Mouse (Mus musculus): ENCODE data around the gene Rfx1.

Gene Rfx1

GRCm38 (mm10) chr8:84089277-84089676, 22.6 kb downstream of the Rfx1 start:
- DNase-seq (ENCODE audit: low spot score): no peak

DNA sequence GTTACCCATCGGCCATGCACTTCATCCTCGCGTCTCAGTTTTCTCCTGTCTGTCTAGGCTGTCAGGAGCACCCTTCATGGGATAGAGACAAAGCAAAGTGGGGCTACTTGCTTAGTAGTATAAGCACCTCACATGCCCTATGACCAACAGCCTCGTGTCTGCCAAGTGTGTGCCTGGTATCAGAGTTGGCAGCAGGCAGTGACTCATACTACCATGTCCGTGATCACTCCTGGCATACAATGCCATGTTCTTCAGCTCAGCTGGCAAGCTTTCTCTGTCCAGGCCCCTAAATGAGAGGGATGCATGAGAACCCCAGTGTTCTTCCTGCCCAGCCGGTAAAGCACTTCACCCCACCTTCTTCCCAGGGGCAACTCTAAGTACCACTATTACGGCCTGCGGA, 24.0 kb downstream of the Rfx1 start:
- DNase-seq (ENCODE audit: low spot score): no peak

DNA sequence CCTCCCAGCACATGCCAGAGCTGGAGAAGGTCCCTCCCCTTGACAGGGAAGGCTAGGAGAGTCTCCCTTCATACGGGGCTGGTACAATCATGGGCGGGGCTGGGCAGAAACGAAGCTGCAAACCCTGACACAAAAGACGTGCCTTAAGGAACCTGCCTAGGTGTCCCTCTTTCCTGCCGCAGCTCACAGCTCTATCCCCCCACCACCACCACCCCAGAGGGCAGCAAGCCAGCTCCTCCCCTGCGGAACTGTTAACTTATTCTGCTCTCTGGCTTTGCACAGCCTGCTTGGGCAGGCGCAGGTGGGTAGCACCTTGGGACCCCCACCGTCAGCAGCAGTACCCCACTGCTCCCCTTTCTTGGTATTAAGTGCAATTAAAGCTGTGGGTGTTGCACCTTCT, 29.4 kb downstream of the Rfx1 start:
- no peak for DNase-seq (ENCODE audit: low spot score)

DNA sequence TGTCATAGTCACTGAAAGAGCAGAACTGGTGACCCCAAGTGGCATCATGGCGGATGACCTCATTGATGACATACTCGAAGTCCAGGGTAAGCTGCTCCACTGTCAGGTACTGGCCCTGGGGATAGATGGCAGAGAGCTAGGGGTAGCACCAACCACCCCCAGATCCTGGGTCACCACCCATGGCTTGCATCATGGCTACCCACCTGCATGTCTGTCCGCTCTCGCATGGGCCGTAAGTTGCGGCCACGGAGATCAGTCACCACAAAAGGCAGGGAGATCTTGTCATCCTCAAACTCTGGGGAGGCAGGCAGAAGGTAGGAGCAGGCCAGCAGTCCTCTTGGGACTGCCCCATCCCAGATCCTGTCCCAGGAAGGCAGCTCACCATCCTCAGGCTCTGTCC, 31.7 kb downstream of the Rfx1 start:
- DNase-seq (ENCODE audit: low spot score): no peak

GRCm38 (mm10) chr8:84101476-84102270, 35.0 kb downstream of the Rfx1 start:
- DNase-seq (ENCODE audit: low spot score): no peak

- DNase-seq (ENCODE audit: low spot score): no peak
These were observed 37.0 kb downstream of the Rfx1 start for GRCm38 (mm10) chr8:84103601-84104000.

GRCm38 (mm10) chr8:84104221-84104620, 37.6 kb downstream of the Rfx1 start:
- peak; percentile 71 for DNase-seq (ENCODE audit: low spot score)

- peak; percentile 99 for DNase-seq (ENCODE audit: low spot score)
These were observed 38.3 kb downstream of the Rfx1 start, which contains the start of gene Dcaf15 for GRCm38 (mm10) chr8:84104697-84105609. Dcaf15 (minus strand) TSS chr8:84104768.

DNA sequence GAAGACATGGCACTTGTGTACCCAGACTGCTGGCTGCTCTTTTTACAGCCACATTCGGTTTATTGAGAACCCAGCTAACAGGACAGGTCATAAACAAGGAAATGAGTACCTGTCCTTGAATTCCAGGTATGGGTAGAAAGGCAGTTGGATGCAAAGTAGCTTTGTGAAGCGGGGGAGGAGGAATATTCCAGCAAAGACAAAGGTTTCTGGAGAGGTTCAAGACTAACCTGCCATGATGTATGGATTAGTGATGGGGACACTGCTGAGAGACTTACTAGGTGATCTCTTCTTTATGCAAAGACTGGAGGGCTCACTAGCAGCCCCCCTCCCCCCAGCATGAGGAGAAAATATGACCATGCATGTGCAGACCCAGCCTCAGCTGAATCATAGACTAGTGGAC, 39.0 kb downstream of the Rfx1 start:
- no peak for DNase-seq (ENCODE audit: low spot score)

GRCm38 (mm10) chr8:84106216-84107040, 39.8 kb downstream of the Rfx1 start:
- DNase-seq (ENCODE audit: low spot score): no peak

- no peak for DNase-seq (ENCODE audit: low spot score)
These were observed 49.0 kb downstream of the Rfx1 start for GRCm38 (mm10) chr8:84115646-84116045.

GRCm38 (mm10) chr8:84122151-84122550, 55.5 kb downstream of the Rfx1 start:
- no peak for DNase-seq (ENCODE audit: low spot score)

- no peak for DNase-seq (ENCODE audit: low spot score)
These were observed 59.0 kb downstream of the Rfx1 start, which contains the start of gene Podnl1 for GRCm38 (mm10) chr8:84125656-84126055. Podnl1 (plus strand) TSS chr8:84125989.

GRCm38 (mm10) chr8:84126742-84127141, 60.1 kb downstream of the Rfx1 start:
- no peak for DNase-seq (ENCODE audit: low spot score)

DNA sequence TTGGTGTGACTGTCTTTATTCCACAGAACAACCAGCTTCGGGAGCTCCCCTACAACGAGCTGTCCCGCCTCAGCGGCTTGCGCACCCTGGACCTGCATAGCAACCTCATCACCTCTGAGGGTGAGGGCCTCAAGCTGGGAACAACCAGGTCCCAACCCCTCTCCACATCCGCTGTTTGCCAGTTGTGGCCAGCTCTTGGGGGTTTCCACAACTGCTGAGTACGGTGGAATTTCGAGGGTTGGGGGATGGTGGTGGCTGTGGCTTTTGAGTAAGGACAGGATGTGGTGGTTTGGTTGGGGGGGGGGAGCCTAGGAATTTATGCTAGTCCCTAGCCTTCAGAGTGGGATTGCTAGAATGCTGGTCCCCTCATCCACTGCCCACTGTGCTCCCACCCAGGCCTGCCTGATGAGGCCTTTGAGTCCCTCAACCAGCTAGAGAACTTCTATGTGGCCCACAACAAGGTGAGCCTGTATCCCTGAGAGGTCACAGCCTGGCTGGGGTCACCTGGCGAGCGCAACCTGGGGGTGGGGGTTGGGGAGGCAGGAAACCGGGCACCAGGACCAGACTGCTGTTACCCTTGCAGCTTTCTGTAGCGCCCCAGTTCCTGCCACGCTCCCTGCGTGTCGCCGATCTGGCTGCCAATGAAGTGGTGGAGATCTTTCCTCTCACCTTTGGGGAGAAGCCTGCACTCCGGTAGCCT, 60.7 kb downstream of the Rfx1 start:
- DNase-seq (ENCODE audit: low spot score): no peak

- no peak for DNase-seq (ENCODE audit: low spot score)
These were observed 61.6 kb downstream of the Rfx1 start for GRCm38 (mm10) chr8:84128277-84128676.

DNA sequence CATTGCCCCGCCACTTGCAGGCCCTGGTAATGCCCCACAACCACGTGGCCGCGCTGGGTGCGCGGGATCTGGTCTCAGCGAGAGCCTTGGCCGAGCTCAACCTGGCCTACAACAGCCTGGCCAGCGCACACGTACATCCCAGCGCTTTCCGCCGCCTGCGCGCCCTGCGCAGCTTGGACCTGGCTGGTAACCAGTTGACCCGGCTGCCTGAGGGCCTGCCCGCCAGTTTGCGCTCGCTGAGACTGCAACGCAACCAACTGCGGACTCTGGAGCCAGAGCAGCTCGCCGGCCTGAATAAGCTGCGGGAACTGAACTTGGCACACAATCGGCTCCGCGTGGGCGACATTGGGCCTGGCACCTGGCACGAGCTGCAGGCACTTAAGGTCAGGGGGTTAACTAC, 64.2 kb downstream of the Rfx1 start:
- DNase-seq (ENCODE audit: low spot score): no peak

DNA sequence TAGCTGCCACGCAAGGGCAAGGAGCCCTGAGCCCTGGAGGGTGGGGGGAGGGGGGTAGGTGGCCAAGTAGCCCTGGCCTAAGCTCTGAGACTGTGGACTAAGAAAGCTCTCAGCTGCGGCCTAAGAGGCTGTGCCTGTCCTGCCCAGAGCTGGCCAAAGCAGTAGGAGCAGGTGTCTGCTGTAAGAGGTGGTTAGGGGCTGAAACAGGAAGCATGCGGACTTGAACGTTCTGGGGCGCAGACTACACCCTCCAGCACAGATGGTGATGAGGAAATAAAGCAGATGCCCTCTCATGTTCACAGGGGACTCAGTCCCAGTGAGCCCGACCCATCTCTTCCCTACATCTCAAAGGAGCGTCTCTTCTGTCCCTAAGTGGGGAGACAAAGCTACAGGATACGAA, 65.6 kb downstream of the Rfx1 start:
- DNase-seq (ENCODE audit: low spot score): no peak

GRCm38 (mm10) chr8:84137848-84138247, 71.2 kb downstream of the Rfx1 start:
- no peak for DNase-seq (ENCODE audit: low spot score)

DNA sequence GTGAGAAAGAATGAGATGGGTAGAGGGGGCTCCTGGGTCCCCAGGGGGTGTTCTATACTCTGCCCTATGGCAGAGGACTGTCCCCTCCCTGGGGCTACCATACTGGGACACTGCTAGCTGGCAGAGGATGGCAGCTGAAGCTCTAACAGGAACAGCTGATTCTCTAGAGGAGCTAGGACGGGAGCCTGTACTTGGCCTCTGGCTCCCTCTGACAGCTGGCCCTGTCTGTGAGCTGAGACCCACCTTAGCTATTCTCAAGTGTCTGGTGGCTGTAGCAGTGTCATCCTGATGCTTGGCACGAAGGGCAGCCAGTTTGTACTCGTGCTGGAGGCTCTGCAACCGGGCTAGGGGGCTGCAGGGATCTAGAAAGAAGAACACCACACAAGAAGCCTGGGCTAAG, 74.2 kb downstream of the Rfx1 start:
- DNase-seq (ENCODE audit: low spot score): no peak

- DNase-seq (ENCODE audit: low spot score): peak; percentile 46
These were observed 78.1 kb downstream of the Rfx1 start for GRCm38 (mm10) chr8:84144636-84145245.

Measured in testis, postnatal 14 days (tissue).